Mouse (Mus musculus): ENCODE data around the gene Rbp1.

Rbp1 gene

DNA sequence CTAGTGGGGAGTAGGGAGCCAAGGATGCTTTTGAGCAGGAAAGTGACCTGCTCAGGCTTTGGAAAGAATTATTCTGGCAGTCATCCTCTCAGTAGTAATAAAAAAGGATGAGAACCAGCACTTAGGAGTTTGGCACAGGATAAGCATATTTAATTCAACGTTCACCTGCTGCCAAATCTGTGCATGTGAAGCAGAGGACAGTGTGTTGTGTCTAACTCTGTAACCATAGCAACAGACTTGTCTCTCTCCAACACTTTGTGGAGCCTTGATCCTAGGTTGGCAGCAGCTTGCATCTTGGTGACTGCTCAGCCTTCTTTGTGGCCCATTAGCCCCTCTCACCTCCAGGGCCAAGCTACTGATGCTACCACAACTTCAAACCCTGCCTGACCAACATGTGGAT, 28.2 kb downstream of the Rbp1 start:
- no peak for TF ChIP-seq CTCF (conservative IDR thresholded peaks at IDR 0.05; ENCODE audit: low read length)
- TF ChIP-seq POU5F1 (IDR thresholded peaks at IDR 0.05; ENCODE audit: borderline replicate concordance, low read length): no peak
- TF ChIP-seq NANOG (IDR thresholded peaks at IDR 0.05; ENCODE audit: borderline replicate concordance, low read length): no peak
- no peak overlapping the region for H3K4me3 ChIP-seq (replicated peaks; ENCODE audit: low read length)
- H3K27me3 ChIP-seq (ENCODE audit: insufficient read depth, low read length): no peaks in the 10 kb centered on the region
- no peaks in the 10 kb centered on the region for H3K4me1 ChIP-seq (replicated peaks; ENCODE audit: low read depth, low read length)
- no peaks in the 10 kb centered on the region for H3K9me3 ChIP-seq (ENCODE audit: low read length)
- H3K36me3 ChIP-seq (ENCODE audit: insufficient read depth, low read length): no peaks in the 10 kb centered on the region

DNA sequence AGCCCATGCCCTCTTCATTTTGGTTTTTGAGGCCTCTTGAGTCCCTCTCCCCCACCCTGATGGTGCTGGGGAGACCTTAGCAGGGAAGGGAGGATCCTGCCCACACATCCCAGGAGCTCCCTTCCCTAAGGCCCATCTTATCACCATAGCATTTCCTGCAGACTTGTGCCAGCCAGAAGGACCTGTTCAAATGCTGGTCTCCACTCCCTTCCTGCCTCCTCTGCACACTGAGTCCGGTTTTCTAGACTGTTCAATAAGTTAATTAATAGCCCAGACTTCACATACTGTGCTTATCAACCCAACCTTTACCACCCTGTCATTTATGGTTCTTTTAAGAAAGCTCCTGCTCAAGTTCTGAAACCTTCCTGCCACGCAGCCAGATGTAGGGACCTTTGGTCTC, 43.9 kb downstream of the Rbp1 start:
- TF ChIP-seq NANOG (IDR thresholded peaks at IDR 0.05; ENCODE audit: borderline replicate concordance, low read length) (no peak), CTCF (conservative IDR thresholded peaks at IDR 0.05; ENCODE audit: low read length) (no peak), POU5F1 (IDR thresholded peaks at IDR 0.05; ENCODE audit: borderline replicate concordance, low read length) (no peak)
- no peak overlapping the region for H3K4me3 ChIP-seq (replicated peaks; ENCODE audit: low read length)
- H3K9me3 ChIP-seq (ENCODE audit: low read length): peaks cover 9% of the 10 kb centered on the region
- no peaks in the 10 kb centered on the region for H3K36me3 ChIP-seq (ENCODE audit: insufficient read depth, low read length)
- no peaks in the 10 kb centered on the region for H3K27me3 ChIP-seq (ENCODE audit: insufficient read depth, low read length)
- no peaks in the 10 kb centered on the region for H3K4me1 ChIP-seq (replicated peaks; ENCODE audit: low read depth, low read length)

- Histone ChIP-seq H3K36me3 (ENCODE audit: insufficient read depth, low read length) (no peaks in the 10 kb centered on the region), H3K4me1 (replicated peaks; ENCODE audit: low read depth, low read length) (no peaks in the 10 kb centered on the region), H3K27me3 (ENCODE audit: insufficient read depth, low read length) (no peaks in the 10 kb centered on the region), H3K4me3 (replicated peaks; ENCODE audit: low read length) (no peak overlapping the region), H3K9me3 (ENCODE audit: low read length) (no peaks in the 10 kb centered on the region)
- TF ChIP-seq CTCF (conservative IDR thresholded peaks at IDR 0.05; ENCODE audit: low read length) (no peak), NANOG (IDR thresholded peaks at IDR 0.05; ENCODE audit: borderline replicate concordance, low read length) (no peak), POU5F1 (IDR thresholded peaks at IDR 0.05; ENCODE audit: borderline replicate concordance, low read length) (no peak)
These were observed 57.5 kb downstream of the Rbp1 start for GRCm38 (mm10) chr9:98480172-98480749.

- H3K4me1 ChIP-seq (replicated peaks; ENCODE audit: low read depth, low read length): no peaks in the 10 kb centered on the region
- H3K36me3 ChIP-seq (ENCODE audit: insufficient read depth, low read length): no peaks in the 10 kb centered on the region
- no peaks in the 10 kb centered on the region for H3K27me3 ChIP-seq (ENCODE audit: insufficient read depth, low read length)
- H3K9me3 ChIP-seq (ENCODE audit: low read length): no peaks in the 10 kb centered on the region
- no peak overlapping the region for H3K4me3 ChIP-seq (replicated peaks; ENCODE audit: low read length)
- TF ChIP-seq POU5F1 (IDR thresholded peaks at IDR 0.05; ENCODE audit: borderline replicate concordance, low read length): no peak
- no peak for TF ChIP-seq NANOG (IDR thresholded peaks at IDR 0.05; ENCODE audit: borderline replicate concordance, low read length)
- no peak for TF ChIP-seq CTCF (conservative IDR thresholded peaks at IDR 0.05; ENCODE audit: low read length)
These were observed 59.5 kb downstream of the Rbp1 start for GRCm38 (mm10) chr9:98482256-98482655.

DNA sequence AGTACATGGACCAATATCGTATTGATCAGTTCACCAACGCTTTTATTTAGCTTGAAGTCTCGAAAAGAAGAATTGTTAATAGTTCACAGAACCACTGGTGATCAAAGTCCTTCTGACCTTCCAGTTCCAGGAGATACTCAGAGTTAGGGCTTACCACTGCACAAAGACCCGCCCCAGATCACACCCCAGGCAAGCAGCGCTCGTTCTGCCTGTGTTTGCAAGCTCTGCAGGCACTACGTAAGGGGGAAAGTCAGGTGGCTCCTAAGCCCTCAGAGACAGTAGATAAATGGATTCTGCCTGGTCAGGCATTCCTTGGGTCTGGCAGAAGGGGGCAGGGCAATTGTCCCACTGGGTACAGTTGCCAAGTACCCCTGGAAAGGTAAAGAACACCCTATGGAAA, 62.3 kb downstream of the Rbp1 start:
- TF ChIP-seq CTCF (conservative IDR thresholded peaks at IDR 0.05; ENCODE audit: low read length) (no peak), POU5F1 (IDR thresholded peaks at IDR 0.05; ENCODE audit: borderline replicate concordance, low read length) (no peak), NANOG (IDR thresholded peaks at IDR 0.05; ENCODE audit: borderline replicate concordance, low read length) (no peak)
- Histone ChIP-seq H3K27me3 (ENCODE audit: insufficient read depth, low read length) (no peaks in the 10 kb centered on the region), H3K4me1 (replicated peaks; ENCODE audit: low read depth, low read length) (no peaks in the 10 kb centered on the region), H3K9me3 (ENCODE audit: low read length) (no peaks in the 10 kb centered on the region), H3K36me3 (ENCODE audit: insufficient read depth, low read length) (no peaks in the 10 kb centered on the region), H3K4me3 (replicated peaks; ENCODE audit: low read length) (no peak overlapping the region)

- TF ChIP-seq CTCF (conservative IDR thresholded peaks at IDR 0.05; ENCODE audit: low read length): no peak
- no peak for TF ChIP-seq NANOG (IDR thresholded peaks at IDR 0.05; ENCODE audit: borderline replicate concordance, low read length)
- no peak for TF ChIP-seq POU5F1 (IDR thresholded peaks at IDR 0.05; ENCODE audit: borderline replicate concordance, low read length)
- Histone ChIP-seq H3K9me3 (ENCODE audit: low read length) (no peaks in the 10 kb centered on the region), H3K36me3 (ENCODE audit: insufficient read depth, low read length) (no peaks in the 10 kb centered on the region), H3K4me3 (replicated peaks; ENCODE audit: low read length) (no peak within 1 kb of the TSS), H3K4me1 (replicated peaks; ENCODE audit: low read depth, low read length) (no peaks in the 10 kb centered on the region), H3K27me3 (ENCODE audit: insufficient read depth, low read length) (no peaks in the 10 kb centered on the region)
These were observed 63.1 kb downstream of the Rbp1 start, which contains the start of gene Rbp2 for GRCm38 (mm10) chr9:98485815-98486214. TSS of gene Rbp2 (plus strand) at chr9:98486115.

DNA sequence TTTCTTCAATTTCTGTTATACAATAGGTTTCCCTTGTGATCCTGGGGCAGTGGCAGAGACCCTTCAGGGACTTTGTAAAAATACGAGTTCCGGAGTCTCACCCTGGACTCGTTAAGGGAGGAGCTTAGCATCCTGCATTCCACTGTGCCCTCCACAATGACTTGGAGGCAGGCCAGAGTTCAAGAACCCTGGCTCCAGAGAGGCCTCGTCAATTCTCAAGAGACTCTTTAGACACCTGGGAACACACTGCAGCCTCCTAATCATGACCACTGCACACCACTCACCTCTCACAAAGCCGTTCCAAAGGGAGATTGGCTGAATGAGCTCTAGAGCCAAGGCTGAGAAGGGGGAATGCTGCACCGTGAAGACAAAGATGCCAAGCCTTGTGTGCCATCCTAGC, 64.5 kb downstream of the Rbp1 start:
- Histone ChIP-seq H3K4me1 (replicated peaks; ENCODE audit: low read depth, low read length) (no peaks in the 10 kb centered on the region), H3K36me3 (ENCODE audit: insufficient read depth, low read length) (no peaks in the 10 kb centered on the region), H3K4me3 (replicated peaks; ENCODE audit: low read length) (no peak overlapping the region), H3K27me3 (ENCODE audit: insufficient read depth, low read length) (no peaks in the 10 kb centered on the region), H3K9me3 (ENCODE audit: low read length) (no peaks in the 10 kb centered on the region)
- TF ChIP-seq POU5F1 (IDR thresholded peaks at IDR 0.05; ENCODE audit: borderline replicate concordance, low read length): no peak
- no peak for TF ChIP-seq NANOG (IDR thresholded peaks at IDR 0.05; ENCODE audit: borderline replicate concordance, low read length)
- no peak for TF ChIP-seq CTCF (conservative IDR thresholded peaks at IDR 0.05; ENCODE audit: low read length)

GRCm38 (mm10) chr9:98489532-98489931, 66.8 kb downstream of the Rbp1 start:
- H3K36me3 ChIP-seq (ENCODE audit: insufficient read depth, low read length): no peaks in the 10 kb centered on the region
- TF ChIP-seq NANOG (IDR thresholded peaks at IDR 0.05; ENCODE audit: borderline replicate concordance, low read length): no peak
- TF ChIP-seq POU5F1 (IDR thresholded peaks at IDR 0.05; ENCODE audit: borderline replicate concordance, low read length): no peak
- TF ChIP-seq CTCF (conservative IDR thresholded peaks at IDR 0.05; ENCODE audit: low read length): no peak
- H3K27me3 ChIP-seq (ENCODE audit: insufficient read depth, low read length): no peaks in the 10 kb centered on the region
- peaks cover 7% of the 10 kb centered on the region for H3K4me1 ChIP-seq (replicated peaks; ENCODE audit: low read depth, low read length)
- no peaks in the 10 kb centered on the region for H3K9me3 ChIP-seq (ENCODE audit: low read length)
- H3K4me3 ChIP-seq (replicated peaks; ENCODE audit: low read length): no peak overlapping the region

DNA sequence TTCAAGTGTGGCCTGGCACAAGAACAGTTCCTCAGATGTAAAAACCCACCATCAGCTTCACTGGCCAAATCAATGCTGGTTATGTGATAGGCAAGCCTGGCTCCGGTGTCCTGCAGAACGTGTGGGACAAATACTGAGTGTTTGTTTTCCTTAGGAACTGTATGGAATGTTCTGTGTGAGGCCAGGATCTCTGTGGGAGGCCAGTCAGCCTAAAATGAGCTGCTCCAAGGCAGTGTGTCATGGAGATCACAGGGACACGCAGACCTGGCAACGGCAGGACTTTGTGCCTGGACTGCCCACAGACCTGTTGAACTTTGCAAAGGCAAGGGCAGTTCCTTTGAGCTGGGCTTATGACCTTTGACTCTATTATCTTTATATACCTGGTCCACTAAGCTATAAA, 67.4 kb downstream of the Rbp1 start:
- Histone ChIP-seq H3K9me3 (ENCODE audit: low read length) (no peaks in the 10 kb centered on the region), H3K36me3 (ENCODE audit: insufficient read depth, low read length) (no peaks in the 10 kb centered on the region), H3K4me1 (replicated peaks; ENCODE audit: low read depth, low read length) (peaks cover 7% of the 10 kb centered on the region), H3K27me3 (ENCODE audit: insufficient read depth, low read length) (no peaks in the 10 kb centered on the region), H3K4me3 (replicated peaks; ENCODE audit: low read length) (no peak overlapping the region)
- no peak for TF ChIP-seq POU5F1 (IDR thresholded peaks at IDR 0.05; ENCODE audit: borderline replicate concordance, low read length)
- no peak for TF ChIP-seq CTCF (conservative IDR thresholded peaks at IDR 0.05; ENCODE audit: low read length)
- TF ChIP-seq NANOG (IDR thresholded peaks at IDR 0.05; ENCODE audit: borderline replicate concordance, low read length): no peak
